Mouse (Mus musculus): ENCODE measurements around the gene Thbs2. TPM values are rescaled to one million over a fixed set of nuclear protein-coding genes. Genes with fewer than 3 reads are reported as not detected.

Thbs2 gene
- total and polyA plus RNA-seq, 2 experiments from 2014 or later: 2.9 to 10.3 TPM

GRCm38 (mm10) chr17:14659746-14660145, 34.3 kb downstream of the Thbs2 start:
- no peak for ATAC-seq
- DNase-seq: no peak
- no peak overlapping the region for H3K4me2 ChIP-seq (ENCODE audit: low read depth)
- H3K4me3 ChIP-seq (ENCODE audit: low read depth, low read length): no peak overlapping the region
- H3K4me1 ChIP-seq (ENCODE audit: insufficient read depth): no peaks in the 10 kb centered on the region
- no peak overlapping the region for H3K27ac ChIP-seq (ENCODE audit: low read depth, low read length)
- no peak overlapping the region for H3K9ac ChIP-seq
- no peaks in the 10 kb centered on the region for H3K9me3 ChIP-seq (ENCODE audit: low read length)
- no peaks in the 10 kb centered on the region for H3K36me3 ChIP-seq (ENCODE audit: insufficient read depth)
- H3K27me3 ChIP-seq (ENCODE audit: insufficient read depth, low read length): no peaks in the 10 kb centered on the region
- WGBS: 65% methylated on average over 4 of the region's 4 CpGs
- no peak for TF ChIP-seq CTCF (IDR thresholded peaks at IDR 0.05; ENCODE audit: low read depth)

- no peak for TF ChIP-seq CTCF (IDR thresholded peaks at IDR 0.05; ENCODE audit: low read depth)
Measured at GRCm38 (mm10) chr17:14658123-14658522, 35.9 kb downstream of the Thbs2 start.

GRCm38 (mm10) chr17:14657123-14657522, 36.9 kb downstream of the Thbs2 start:
- Histone ChIP-seq H3K36me3 (ENCODE audit: insufficient read depth) (no peaks in the 10 kb centered on the region), H3K4me3 (ENCODE audit: low read depth, low read length) (no peak overlapping the region), H3K4me2 (ENCODE audit: low read depth) (no peak overlapping the region), H3K9me3 (ENCODE audit: low read length) (no peaks in the 10 kb centered on the region), H3K27ac (ENCODE audit: low read depth, low read length) (no peak overlapping the region), H3K27me3 (ENCODE audit: insufficient read depth, low read length) (no peaks in the 10 kb centered on the region), H3K4me1 (ENCODE audit: insufficient read depth) (no peaks in the 10 kb centered on the region), H3K9ac (no peak overlapping the region)
- ATAC-seq (no peak), DNase-seq (no peak)
- TF ChIP-seq CTCF (IDR thresholded peaks at IDR 0.05; ENCODE audit: low read depth): no peak

More at GRCm38 (mm10) chr17:14658123-14658522, 35.9 kb downstream of the Thbs2 start:
- H3K4me2 ChIP-seq (ENCODE audit: low read depth): no peak overlapping the region
- no peaks in the 10 kb centered on the region for H3K4me1 ChIP-seq (ENCODE audit: insufficient read depth)
- 82% methylated on average over 2 of the region's 2 CpGs for WGBS
- H3K36me3 ChIP-seq (ENCODE audit: insufficient read depth): no peaks in the 10 kb centered on the region
- H3K4me3 ChIP-seq (ENCODE audit: low read depth, low read length): no peak overlapping the region
- H3K27me3 ChIP-seq (ENCODE audit: insufficient read depth, low read length): no peaks in the 10 kb centered on the region
- no peak for ATAC-seq
- H3K27ac ChIP-seq (ENCODE audit: low read depth, low read length): no peak overlapping the region
- no peaks in the 10 kb centered on the region for H3K9me3 ChIP-seq (ENCODE audit: low read length)
- DNase-seq: no peak
- no peak overlapping the region for H3K9ac ChIP-seq

- Histone ChIP-seq H3K27me3 (ENCODE audit: insufficient read depth, low read length) (no peaks in the 10 kb centered on the region), H3K4me2 (ENCODE audit: low read depth) (no peak overlapping the region), H3K9ac (no peak overlapping the region), H3K9me3 (ENCODE audit: low read length) (no peaks in the 10 kb centered on the region), H3K4me3 (ENCODE audit: low read depth, low read length) (no peak overlapping the region), H3K27ac (ENCODE audit: low read depth, low read length) (no peak overlapping the region), H3K4me1 (ENCODE audit: insufficient read depth) (no peaks in the 10 kb centered on the region), H3K36me3 (ENCODE audit: insufficient read depth) (no peaks in the 10 kb centered on the region)
- 78% methylated on average over 3 of the region's 3 CpGs for WGBS
- DNase-seq (no peak), ATAC-seq (no peak)
- TF ChIP-seq CTCF (IDR thresholded peaks at IDR 0.05; ENCODE audit: low read depth): no peak
Measured at GRCm38 (mm10) chr17:14654981-14655380, 39.1 kb downstream of the Thbs2 start.

GRCm38 (mm10) chr17:14652013-14652412, 42.0 kb downstream of the Thbs2 start:
- H3K4me1 ChIP-seq (ENCODE audit: insufficient read depth): no peaks in the 10 kb centered on the region
- no peak for ATAC-seq
- no peak overlapping the region for H3K4me2 ChIP-seq (ENCODE audit: low read depth)
- no peak overlapping the region for H3K27ac ChIP-seq (ENCODE audit: low read depth, low read length)
- H3K27me3 ChIP-seq (ENCODE audit: insufficient read depth, low read length): no peaks in the 10 kb centered on the region
- no peaks in the 10 kb centered on the region for H3K36me3 ChIP-seq (ENCODE audit: insufficient read depth)
- no peaks in the 10 kb centered on the region for H3K9me3 ChIP-seq (ENCODE audit: low read length)
- TF ChIP-seq CTCF (IDR thresholded peaks at IDR 0.05; ENCODE audit: low read depth): no peak
- no peak overlapping the region for H3K4me3 ChIP-seq (ENCODE audit: low read depth, low read length)
- WGBS: 89% methylated on average over 7 of the region's 7 CpGs
- no peak for DNase-seq
- no peak overlapping the region for H3K9ac ChIP-seq

- H3K4me2 ChIP-seq (ENCODE audit: low read depth): no peak overlapping the region
- DNase-seq: peak; percentile 6
- H3K9me3 ChIP-seq (ENCODE audit: low read length): no peaks in the 10 kb centered on the region
- no peak overlapping the region for H3K4me3 ChIP-seq (ENCODE audit: low read depth, low read length)
- no peaks in the 10 kb centered on the region for H3K4me1 ChIP-seq (ENCODE audit: insufficient read depth)
- TF ChIP-seq CTCF (IDR thresholded peaks at IDR 0.05; ENCODE audit: low read depth): no peak
- no peaks in the 10 kb centered on the region for H3K27me3 ChIP-seq (ENCODE audit: insufficient read depth, low read length)
- 67% methylated on average over 4 of the region's 4 CpGs for WGBS
- H3K36me3 ChIP-seq (ENCODE audit: insufficient read depth): no peaks in the 10 kb centered on the region
- no peak overlapping the region for H3K27ac ChIP-seq (ENCODE audit: low read depth, low read length)
- peak; percentile 25; the same call in 1 of the 2 replicates for ATAC-seq
- H3K9ac ChIP-seq: no peak overlapping the region
Measured at GRCm38 (mm10) chr17:14647996-14648640, 45.9 kb downstream of the Thbs2 start.

- no peak for DNase-seq
- Histone ChIP-seq H3K4me1 (ENCODE audit: insufficient read depth) (no peaks in the 10 kb centered on the region), H3K9me3 (ENCODE audit: low read length) (no peaks in the 10 kb centered on the region), H3K36me3 (ENCODE audit: insufficient read depth) (no peaks in the 10 kb centered on the region), H3K9ac (no peak overlapping the region), H3K4me3 (ENCODE audit: low read depth, low read length) (no peak overlapping the region), H3K27me3 (ENCODE audit: insufficient read depth, low read length) (no peaks in the 10 kb centered on the region), H3K4me2 (ENCODE audit: low read depth) (no peak overlapping the region), H3K27ac (ENCODE audit: low read depth, low read length) (no peak overlapping the region)
- ATAC-seq: no peak
- TF ChIP-seq CTCF (IDR thresholded peaks at IDR 0.05; ENCODE audit: low read depth): no peak
- WGBS: 69% methylated on average over 3 of the region's 3 CpGs
Measured at GRCm38 (mm10) chr17:14643996-14644395, 50.0 kb downstream of the Thbs2 start.

Measured in forebrain, postnatal 0 days (tissue).